Mouse (Mus musculus): Measurements from ENCODE around the gene Nup210l. TPM values are rescaled to one million over a fixed set of nuclear protein-coding genes. Genes with fewer than 3 reads are reported as not detected.
A peak's percentile ranks its signal among the peaks of the same experiment; 100 is the strongest.

Gene Nup210l
- under 1 TPM; 0.38 to 0.45 TPM for total RNA-seq (2021)

GRCm38 (mm10) chr3:90103938-90104337 is at the start of gene Nup210l:
Gene Nup210l (plus strand): TSS chr3:90104132.
- no peak for DNase-seq

GRCm38 (mm10) chr3:90061549-90061948 is 42.4 kb upstream of the Nup210l start:
- no peak for DNase-seq

GRCm38 (mm10) chr3:90062539-90062938 is 41.4 kb upstream of the Nup210l start:
- DNase-seq: no peak

- no peak for DNase-seq
Observed at GRCm38 (mm10) chr3:90064383-90064782, 39.5 kb upstream of the Nup210l start.

GRCm38 (mm10) chr3:90065553-90065952 is 38.4 kb upstream of the Nup210l start:
- peak in 1 of 2 experiments; percentile 24 for DNase-seq

- no peak for DNase-seq
Observed at GRCm38 (mm10) chr3:90067851-90068250, 36.1 kb upstream of the Nup210l start.

GRCm38 (mm10) chr3:90069688-90070087 is 34.2 kb upstream of the Nup210l start:
- no peak for DNase-seq

- no peak for DNase-seq
Observed at GRCm38 (mm10) chr3:90072294-90072693, 31.6 kb upstream of the Nup210l start, which contains the start of gene Tpm3. Gene Tpm3 (plus strand): TSS chr3:90072649.

GRCm38 (mm10) chr3:90076921-90077716 is 26.8 kb upstream of the Nup210l start:
- DNase-seq: peak; percentile 64 to 77

- DNase-seq: no peak
Observed at GRCm38 (mm10) chr3:90078224-90078623, 25.7 kb upstream of the Nup210l start.

- DNase-seq: peak; percentile 92 to 94
Observed at GRCm38 (mm10) chr3:90079133-90079762, 24.7 kb upstream of the Nup210l start.

- DNase-seq: peak; percentile 58 to 64
Observed at GRCm38 (mm10) chr3:90079763-90080497, 24.0 kb upstream of the Nup210l start.

GRCm38 (mm10) chr3:90080498-90080863 is 23.5 kb upstream of the Nup210l start:
- DNase-seq: no peak

GRCm38 (mm10) chr3:90081365-90082240 is 22.3 kb upstream of the Nup210l start:
- no peak for DNase-seq

- peak in 1 of 2 experiments; percentile 10 for DNase-seq
Observed at GRCm38 (mm10) chr3:90083034-90083433, 20.9 kb upstream of the Nup210l start.

GRCm38 (mm10) chr3:90083698-90084324 is 20.1 kb upstream of the Nup210l start:
- DNase-seq: peak; percentile 48 to 56

- DNase-seq: peak in 1 of 2 experiments; percentile 9
Observed at GRCm38 (mm10) chr3:90084790-90085189, 19.1 kb upstream of the Nup210l start.

GRCm38 (mm10) chr3:90085281-90085680 is 18.7 kb upstream of the Nup210l start:
- no peak for DNase-seq

GRCm38 (mm10) chr3:90086068-90086467 is 17.9 kb upstream of the Nup210l start:
- DNase-seq: no peak

GRCm38 (mm10) chr3:90088617-90089016 is 15.3 kb upstream of the Nup210l start:
- DNase-seq: no peak

GRCm38 (mm10) chr3:90090892-90091291 is 13.0 kb upstream of the Nup210l start:
- no peak for DNase-seq

- no peak for DNase-seq
Observed at GRCm38 (mm10) chr3:90094453-90094852, 9.5 kb upstream of the Nup210l start.

Data from layer of hippocampus, postnatal 36 days (tissue).